Mouse (Mus musculus): ENCODE results near the gene Rpgrip1. TPM values are rescaled to one million over a fixed set of nuclear protein-coding genes. Genes with fewer than 3 reads are reported as not detected.

The Rpgrip1 gene
- polyA plus RNA-seq (2017; shearing (Covaris generic)): 6.6 TPM

DNA sequence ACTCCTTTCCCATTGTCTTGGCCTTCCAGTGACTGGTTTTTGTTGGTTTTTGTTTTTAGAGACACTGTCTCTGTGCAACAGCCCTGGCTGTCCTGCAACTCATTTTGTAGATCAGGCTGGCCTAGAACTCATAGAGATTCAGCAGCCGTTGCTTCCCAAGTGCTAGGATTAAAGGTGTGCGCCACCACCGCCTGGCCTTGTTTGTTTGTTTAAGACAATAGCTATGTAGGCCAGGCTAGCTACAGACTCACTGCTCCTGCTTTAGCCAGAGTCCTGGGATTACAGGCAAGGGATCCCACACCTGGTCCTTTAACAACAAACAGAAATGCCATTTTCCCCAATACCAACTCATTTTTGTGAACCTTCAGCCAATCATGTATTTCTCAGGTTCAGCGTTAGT, at the start of gene Rpgrip1:
Rpgrip1 (plus strand) TSS at position 359 of the 400 bp plus-strand sequence.

DNA sequence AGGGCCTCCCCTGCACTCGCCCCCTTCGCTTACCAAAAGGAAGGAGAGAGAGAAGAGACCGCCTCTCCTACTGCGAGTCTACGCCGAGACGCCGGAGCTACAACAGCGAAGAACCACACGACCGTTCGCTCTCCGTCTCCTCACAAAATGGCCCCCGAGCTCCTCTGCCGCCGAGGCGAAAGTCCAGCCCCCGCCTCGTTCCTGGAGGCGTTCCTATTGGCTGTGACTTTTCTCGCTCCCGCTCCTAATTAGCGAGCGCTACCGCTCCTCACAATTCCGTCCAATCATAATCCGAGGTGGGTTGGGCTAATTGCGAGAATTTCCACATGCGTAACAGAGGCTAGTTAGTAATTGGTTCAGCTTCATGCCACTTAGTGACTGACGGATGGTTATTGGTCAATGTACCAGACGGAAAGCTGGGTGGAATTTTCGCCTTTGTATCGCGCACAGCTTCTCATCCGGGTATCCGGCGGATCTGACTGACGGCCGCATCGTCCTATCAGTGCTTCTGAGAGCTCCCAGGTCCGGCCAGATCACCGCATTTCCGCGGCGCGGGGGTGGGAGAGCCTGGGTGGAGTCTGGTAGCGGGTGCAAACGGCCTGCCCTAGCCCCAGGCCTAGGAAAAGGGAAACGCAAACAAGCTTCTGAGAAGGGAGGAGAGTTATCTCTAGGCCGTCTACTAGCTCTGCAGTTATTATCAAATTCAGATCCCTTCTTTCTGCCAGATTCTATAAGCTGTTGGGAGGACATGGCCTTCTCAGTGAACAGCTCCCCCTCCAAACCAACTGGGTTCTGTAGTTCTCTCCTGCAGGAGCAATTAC, 6.4 kb upstream of the Rpgrip1 start, which contains the start of gene Hnrnpc:
Hnrnpc (minus strand) TSS at position 173 of the 821 bp plus-strand sequence.

DNA sequence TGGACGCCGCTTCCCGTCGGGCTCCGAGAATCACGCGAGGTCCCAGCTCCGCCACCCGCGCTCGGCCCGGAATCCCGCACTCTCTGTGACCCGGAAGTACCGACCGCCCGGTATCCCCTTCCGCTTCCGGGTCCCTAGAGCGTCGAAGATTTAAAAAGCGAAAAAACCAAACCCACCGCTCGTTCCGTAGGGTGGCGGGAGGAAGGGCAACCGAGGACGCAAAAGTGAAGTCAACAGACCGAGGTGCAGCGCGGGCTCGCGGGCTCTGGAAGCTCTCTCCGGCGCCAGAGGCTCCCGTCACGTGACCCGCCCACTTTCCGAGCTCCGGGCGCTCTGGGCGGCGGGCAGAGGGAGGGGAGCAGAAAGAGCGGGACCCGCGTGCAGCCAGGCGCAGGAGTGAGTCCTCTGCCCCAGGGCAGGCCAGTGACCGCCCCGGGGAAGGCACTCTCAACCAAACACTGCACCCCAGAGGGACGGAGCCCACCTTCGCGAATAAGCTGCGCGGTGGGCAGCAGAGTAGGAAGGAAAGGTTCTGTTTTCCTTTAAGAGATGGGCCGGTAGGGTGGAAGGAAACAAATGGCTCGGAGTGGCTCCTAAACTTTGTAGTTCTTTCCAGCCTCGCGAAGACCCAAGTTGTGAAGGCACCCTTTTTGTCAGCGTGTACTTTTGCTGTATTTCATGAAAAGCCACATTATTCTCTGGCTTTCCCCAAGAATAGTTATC, 86.8 kb downstream of the Rpgrip1 start, which contains the start of gene Supt16:
Supt16 (minus strand) TSS at position 261 of the 723 bp plus-strand sequence.

Other genes with a start within 250 kb of the Rpgrip1 start
- gene Mettl17, start 225.9 kb upstream of the Rpgrip1 start, polyA plus RNA-seq (2017; shearing (Covaris generic)): 124 TPM
- gene Slc39a2, start 217.8 kb upstream of the Rpgrip1 start, polyA plus RNA-seq (2017; shearing (Covaris generic)): 0.50 TPM
- 50.3 TPM for gene Ndrg2, start 196.5 kb upstream of the Rpgrip1 start, polyA plus RNA-seq (2017; shearing (Covaris generic))
- gene Tppp2, start 192.3 kb upstream of the Rpgrip1 start, polyA plus RNA-seq (2017; shearing (Covaris generic)): not detected
- gene Rnase13, start 187.9 kb upstream of the Rpgrip1 start, polyA plus RNA-seq (2017; shearing (Covaris generic)): not detected
- gene Arhgef40, start 126.0 kb upstream of the Rpgrip1 start, polyA plus RNA-seq (2017; shearing (Covaris generic)): 1.3 TPM
- not detected for gene Tmem253, start 95.0 kb upstream of the Rpgrip1 start, polyA plus RNA-seq (2017; shearing (Covaris generic))
- gene Zfp219, start 90.0 kb upstream of the Rpgrip1 start, polyA plus RNA-seq (2017; shearing (Covaris generic)): 4.4 TPM
- gene Olfr221, start 68.2 kb upstream of the Rpgrip1 start, polyA plus RNA-seq (2017; shearing (Covaris generic)): not detected
- gene Hnrnpc, start 6.7 kb upstream of the Rpgrip1 start, polyA plus RNA-seq (2017; shearing (Covaris generic)): 478 TPM
- 31.0 TPM for gene Supt16, start 86.7 kb downstream of the Rpgrip1 start, polyA plus RNA-seq (2017; shearing (Covaris generic))
- 56.7 TPM for gene Chd8, start 147.1 kb downstream of the Rpgrip1 start, polyA plus RNA-seq (2017; shearing (Covaris generic))
- gene Tox4, start 168.4 kb downstream of the Rpgrip1 start, polyA plus RNA-seq (2017; shearing (Covaris generic)): 110 TPM
- gene Rab2b, start 168.8 kb downstream of the Rpgrip1 start, polyA plus RNA-seq (2017; shearing (Covaris generic)): 30.4 TPM
- 73.0 TPM for gene Mettl3, start 194.4 kb downstream of the Rpgrip1 start, polyA plus RNA-seq (2017; shearing (Covaris generic))
- 4.0 TPM for gene Sall2, start 218.1 kb downstream of the Rpgrip1 start, polyA plus RNA-seq (2017; shearing (Covaris generic))
- gene Olfr1513, start 245.7 kb downstream of the Rpgrip1 start, polyA plus RNA-seq (2017; shearing (Covaris generic)): not detected